Mouse (Mus musculus) neutrophil, adult 5-6 weeks (primary cell): ENCODE measurements around the gene Ilf2. TPM values are rescaled to one million over a fixed set of nuclear protein-coding genes. Genes with fewer than 3 reads are reported as not detected.

ENCODE experiments used
- ATAC-seq: fragments of 151-379, 151-347 bp; 2 replicates; pipeline ENCODE4 v1.8.0; 2017; ENCODE audit warnings: mild to moderate bottlenecking, moderate TSS enrichment; ENCODE audit not compliant: insufficient number of reproducible peaks, poor library complexity, low FRiP score, severe bottlenecking; ENCODE audit errors: extremely low read depth
- total RNA-seq: library from RNA; stranded (forward); fragments of 200-1000 nt; gene quantifications from 2 replicates; pipeline ENCODE4 v1.2.3, GENCODE M21; 2017

Ilf2 gene
- total RNA-seq, 1 experiment from 2014 or later, result 64.5 TPM

- ATAC-seq, result no peak
These were observed 16.2 kb upstream of the Ilf2 start for GRCm38 (mm10) chr3:90459727-90460126.

GRCm38 (mm10) chr3:90460315-90460714, 15.6 kb upstream of the Ilf2 start:
- ATAC-seq, result no peak

GRCm38 (mm10) chr3:90461935-90462334, 14.0 kb upstream of the Ilf2 start:
- ATAC-seq, result no peak

- no peak for ATAC-seq
These were observed 13.3 kb upstream of the Ilf2 start for GRCm38 (mm10) chr3:90462579-90462978.

- no peak for ATAC-seq
These were observed 11.3 kb upstream of the Ilf2 start for GRCm38 (mm10) chr3:90464552-90465080.

GRCm38 (mm10) chr3:90465081-90465685, 10.7 kb upstream of the Ilf2 start:
- ATAC-seq, result peak; percentile 15; the same call in 1 of the 2 replicates

- ATAC-seq, result peak; percentile 17; the same call in 1 of the 2 replicates
These were observed 10.1 kb upstream of the Ilf2 start, which contains the start of gene Npr1 for GRCm38 (mm10) chr3:90465686-90466310. Gene Npr1, minus strand, starts transcription at chr3:90465866.

- no peak for ATAC-seq
These were observed 9.6 kb upstream of the Ilf2 start for GRCm38 (mm10) chr3:90466311-90466766.

GRCm38 (mm10) chr3:90467618-90468300, 8.2 kb upstream of the Ilf2 start:
- ATAC-seq, result no peak

GRCm38 (mm10) chr3:90472213-90472612, 3.7 kb upstream of the Ilf2 start:
- ATAC-seq, result peak; percentile 58

- no peak for ATAC-seq
These were observed 635 bp upstream of the Ilf2 start for GRCm38 (mm10) chr3:90475151-90475830.

- ATAC-seq, result no peak
These were observed 11.1 kb downstream of the Ilf2 start for GRCm38 (mm10) chr3:90486998-90487397.

GRCm38 (mm10) chr3:90488576-90488975, 12.7 kb downstream of the Ilf2 start:
- no peak for ATAC-seq

- ATAC-seq, result peak; percentile 98
These were observed 14.8 kb downstream of the Ilf2 start, which contains the start of gene Snapin for GRCm38 (mm10) chr3:90490696-90491256. Gene Snapin, minus strand, starts transcription at chr3:90491033.

GRCm38 (mm10) chr3:90491350-90491749, 15.4 kb downstream of the Ilf2 start:
- no peak for ATAC-seq

- ATAC-seq, result no peak
These were observed 18.1 kb downstream of the Ilf2 start for GRCm38 (mm10) chr3:90493831-90494540.

- ATAC-seq, result no peak
These were observed 20.1 kb downstream of the Ilf2 start for GRCm38 (mm10) chr3:90495850-90496525.

GRCm38 (mm10) chr3:90497597-90497996, 21.7 kb downstream of the Ilf2 start:
- no peak for ATAC-seq
